ENCODE assay signal across 11 mouse cellular contexts in the genomic region with DNA sequence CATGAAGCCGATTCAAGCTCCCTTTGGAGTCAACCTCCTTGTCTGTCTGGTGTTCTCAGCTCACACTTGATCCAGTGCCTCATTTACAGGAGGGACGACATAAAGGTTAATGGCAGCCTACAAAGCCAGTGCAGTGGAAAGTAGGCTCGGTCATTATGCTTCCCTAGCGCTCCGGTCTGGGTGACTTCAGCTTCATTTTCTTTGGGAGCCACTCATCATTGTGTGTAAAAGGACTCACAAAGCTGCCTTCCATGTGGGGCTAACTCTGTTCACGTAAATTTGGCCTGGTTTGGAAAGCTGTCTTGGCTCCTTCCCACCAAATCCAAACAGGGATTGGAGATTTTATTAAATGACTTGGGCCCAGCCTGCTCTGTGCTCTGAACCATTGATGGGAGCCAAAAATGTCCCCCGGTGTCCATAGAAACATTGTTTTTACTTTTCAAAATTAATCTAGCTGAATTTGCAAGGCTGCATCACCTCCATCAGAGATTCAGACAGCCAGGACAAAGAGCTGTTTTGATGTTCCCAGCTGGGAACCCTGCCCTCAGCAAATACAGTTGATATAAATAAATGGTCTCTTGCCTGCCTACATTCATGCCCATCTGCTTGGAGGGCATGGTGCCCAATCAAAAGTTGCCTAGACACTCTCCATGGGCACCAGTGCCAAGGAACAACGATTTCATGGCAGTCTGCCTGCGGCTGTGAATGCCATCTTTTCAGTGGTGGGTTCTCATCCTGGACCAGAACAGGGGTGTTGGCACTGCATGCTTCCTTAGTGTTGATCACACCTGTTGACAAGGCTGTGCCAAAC.
DNase-seq lines count a peak whose midpoint lies in the region; ATAC-seq lines count a peak whose summit lies in the region.
"Had no signal": no experiment of that assay in that cellular context is flagged by ENCODE, and none has a peak within 500 bp of the region (broad histone marks: within the 10 kb centered on the region; RNA-seq: fewer than 3 reads in every experiment).

No protein-coding gene starts in this region.

- 83% methylated on average over 9 of the region's 9 CpGs for WGBS in hindbrain, embryonic 12.5 days
- 88% methylated on average over 9 of the region's 9 CpGs for WGBS in hindbrain, embryonic 10.5 days

- H3K4me2 ChIP-seq in hindbrain, embryonic 12.5 days (replicated peaks): no peak overlapping the region
- H3K4me2 ChIP-seq: lung, embryonic 15.5 days had no signal

- H3K27me3 ChIP-seq in hindbrain, embryonic 12.5 days: no peaks in the 10 kb centered on the region
- H3K27me3 ChIP-seq in hindbrain, embryonic 10.5 days (ENCODE audit: insufficient read depth, poor library complexity, severe bottlenecking): no peaks in the 10 kb centered on the region
- H3K27me3 ChIP-seq: CH12.LX; lung, embryonic 15.5 days had no signal

- peak; percentile 38; the same call in 1 of the 2 replicates for ATAC-seq in hindbrain, embryonic 12.5 days (ENCODE audit: low FRiP score)

- 0 out of 2 replicates have a peak, but pooled peaks cover 3% of the 10 kb centered on the region for H3K4me1 ChIP-seq in hindbrain, embryonic 12.5 days
- H3K4me1 ChIP-seq in hindbrain, embryonic 10.5 days (replicated peaks): no peaks in the 10 kb centered on the region
- H3K4me1 ChIP-seq: lung, embryonic 15.5 days had no signal

- no peaks in the 10 kb centered on the region for H3K9me3 ChIP-seq in hindbrain, embryonic 12.5 days (replicated peaks)
- H3K9me3 ChIP-seq in hindbrain, embryonic 10.5 days: no peaks in the 10 kb centered on the region
- H3K9me3 ChIP-seq: lung, embryonic 15.5 days had no signal

- no peak overlapping the region for H3K27ac ChIP-seq in hindbrain, embryonic 12.5 days
- H3K27ac ChIP-seq in hindbrain, embryonic 10.5 days: no peak overlapping the region
- H3K27ac ChIP-seq: lung, embryonic 15.5 days had no signal

- H3K4me3 ChIP-seq in hindbrain, embryonic 12.5 days: no peak overlapping the region
- H3K4me3 ChIP-seq in hindbrain, embryonic 10.5 days: no peak overlapping the region
- H3K4me3 ChIP-seq: lung, embryonic 15.5 days had no signal

- DNase-seq in hindbrain, embryonic 10.5 days (ENCODE audit: low spot score): no peak
- peak; percentile 7 for DNase-seq in fibroblast of lung, adult 2 months (ENCODE audit: low read depth)
- DNase-seq in layer of hippocampus, postnatal 14 days (ENCODE audit: low spot score in 2 of 2): peak; percentile 88 to 96
- peak; percentile 93 to 94 for DNase-seq in right cerebral cortex, postnatal 10 days (ENCODE audit: low spot score in 2 of 2)
- no peak for DNase-seq in adrenal gland, postnatal 14 days
- no peak for DNase-seq in kidney, postnatal 14 days
- DNase-seq in spleen, postnatal 4 days (ENCODE audit: low spot score in 2 of 2): no peak
- DNase-seq: adrenal gland, postnatal 10 days had no signal

- H3K9ac ChIP-seq in hindbrain, embryonic 12.5 days: no peak overlapping the region
- H3K9ac ChIP-seq: lung, embryonic 15.5 days had no signal

- H3K36me3 ChIP-seq in hindbrain, embryonic 12.5 days: no peaks in the 10 kb centered on the region
- no peaks in the 10 kb centered on the region for H3K36me3 ChIP-seq in hindbrain, embryonic 10.5 days
- H3K36me3 ChIP-seq: lung, embryonic 15.5 days had no signal

Comparison
In these comparisons a context has a peak if more than half of its experiments do, and no peak if none do; other contexts are left out.
1. DNase-seq: peak in fibroblast of lung, adult 2 months (single experiment), layer of hippocampus, postnatal 14 days (2 of 2) and right cerebral cortex, postnatal 10 days (2 of 2); none in hindbrain, embryonic 10.5 days (single experiment), adrenal gland, postnatal 14 days (single experiment), kidney, postnatal 14 days (single experiment) and spleen, postnatal 4 days (0 of 2).